Mouse (Mus musculus) G1E (cell line): ENCODE measurements around the gene Ube3b. TPM values are rescaled to one million over a fixed set of nuclear protein-coding genes. Genes with fewer than 3 reads are reported as not detected.

Experiments
- ATAC-seq: 2 replicates; pipeline ENCODE4 v1.8.0; 2016; ENCODE audit warnings: mild to moderate bottlenecking; ENCODE audit not compliant: insufficient number of reproducible peaks, poor library complexity, low FRiP score, severe bottlenecking; ENCODE audit errors: extremely low read depth
- DNase-seq: peaks from one replicate; pipeline ENCODE4 v3.0.0; 2012; ENCODE audit warnings: low spot score
- H3K27me3 ChIP-seq: 2 replicates; pipeline ENCODE4 v1.6.1; 2012; ENCODE audit warnings: mild to moderate bottlenecking, low read length, inconsistent platforms; ENCODE audit not compliant: insufficient read depth
- H3K36me3 ChIP-seq: replicated peaks from 2 replicates; pipeline ENCODE3; 2012; ENCODE audit warnings: mild to moderate bottlenecking, inconsistent platforms
- H3K4me1 ChIP-seq: 2 replicates; pipeline ENCODE4 v1.6.1; 2012; ENCODE audit warnings: low read depth, low read length, inconsistent platforms, mixed read lengths; ENCODE audit not compliant: insufficient read depth
- H3K4me3 ChIP-seq: 2 replicates; pipeline ENCODE4 v1.5.1; 2012; ENCODE audit warnings: low read depth, mild to moderate bottlenecking, inconsistent platforms, low read length, moderate library complexity, mixed read lengths
- H3K9me3 ChIP-seq: replicated peaks from 2 replicates; pipeline ENCODE4 v1.6.1; 2012; ENCODE audit warnings: inconsistent platforms
- CTCF ChIP-seq: IDR thresholded peaks from 2 replicates; pipeline ENCODE4 v1.5.1; 2012; ENCODE audit warnings: low read depth, low read length, inconsistent platforms, mixed read lengths
- GATA1 ChIP-seq: IDR thresholded peaks from 2 replicates; pipeline ENCODE4 v1.6.1; 2012; ENCODE audit warnings: borderline replicate concordance, low read length, inconsistent platforms, mixed read lengths
- GATA2 ChIP-seq: IDR thresholded peaks from 2 replicates; pipeline ENCODE4 v1.6.1; 2012; ENCODE audit warnings: low read depth, low read length, inconsistent platforms, borderline replicate concordance
- POLR2AphosphoS5 ChIP-seq: IDR thresholded peaks from 2 replicates; pipeline ENCODE4 v1.6.1; 2012; ENCODE audit warnings: low read depth, low read length, inconsistent platforms; ENCODE audit not compliant: insufficient replicate concordance
- TAL1 ChIP-seq: conservative IDR thresholded peaks from 2 replicates; pipeline ENCODE4 v1.6.1; 2012; ENCODE audit warnings: low read depth, low read length, inconsistent platforms, mixed read lengths
- polyA plus RNA-seq: library from polyadenylated mRNA; stranded (reverse); fragments of >175 nt; gene quantifications from 2 replicates; pipeline ENCODE4 v1.2.3, GENCODE M21; 2012
- total RNA-seq, 2 experiments: library from RNA; stranded (forward) in 1 of 2; stranded (reverse) in 1 of 2; fragments of 200-1000 nt in 1 of 2; fragments of >200 nt in 1 of 2; fragmentation: Nextera tagmentation in 1 of 2; gene quantifications; 2 replicates each; pipeline ENCODE4 v1.2.3; 2014 to 2017

Ube3b gene
- total and polyA plus RNA-seq, 3 experiments = 20.9 to 65.0 (median 51.3) TPM

DNA sequence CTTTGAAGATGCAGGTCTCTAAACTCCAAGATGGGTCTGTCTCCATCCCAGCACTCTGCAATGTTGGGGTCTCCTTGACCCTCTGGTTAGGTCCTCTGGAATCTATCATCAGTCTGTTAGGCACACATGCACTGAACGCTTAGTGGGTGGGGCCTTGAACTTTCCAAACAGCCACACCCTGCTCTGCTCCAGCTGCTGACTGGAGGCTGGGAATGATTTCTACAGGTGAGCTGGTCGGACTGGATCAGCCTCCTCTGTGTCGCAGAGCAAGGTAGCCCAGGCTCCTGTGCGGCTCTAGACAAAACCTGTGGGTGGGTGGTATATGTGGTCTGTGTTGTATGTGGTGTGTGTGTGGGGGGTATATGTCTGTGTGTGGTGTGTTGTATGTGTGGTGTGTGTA is 68.6 kb downstream of the Ube3b start:
- Histone ChIP-seq H3K36me3 (peaks cover 85% of the 10 kb centered on the region), H3K4me1 (peaks cover 13% of the 10 kb centered on the region), H3K27me3 (no peaks in the 10 kb centered on the region), H3K4me3 (no peak overlapping the region), H3K9me3 (no peaks in the 10 kb centered on the region)
- TF ChIP-seq POLR2AphosphoS5 = no peak
- no peak for TF ChIP-seq GATA2
- TF ChIP-seq CTCF = no peak
- DNase-seq = no peak
- no peak for ATAC-seq

DNA sequence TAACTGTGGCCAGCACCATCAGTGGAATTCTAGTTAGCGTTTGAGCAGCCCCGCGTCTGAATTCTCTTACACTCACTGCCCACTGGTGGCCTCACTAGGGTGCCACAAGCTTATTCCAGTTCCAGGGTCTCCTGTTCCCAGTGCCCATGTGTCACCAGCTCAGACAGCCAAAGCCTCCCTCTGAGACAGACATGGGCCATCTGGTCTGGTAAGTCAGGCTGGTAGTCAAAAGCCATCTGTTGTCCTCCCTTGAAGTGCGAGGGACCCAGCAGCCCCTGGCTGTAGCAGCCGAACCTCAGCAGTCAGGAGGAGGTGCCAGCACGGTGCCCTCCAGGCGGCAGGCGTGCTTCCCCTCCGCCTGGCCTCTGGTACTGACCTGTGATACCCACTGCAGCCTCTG is 75.9 kb downstream of the Ube3b start:
- DNase-seq (no peak), ATAC-seq (no peak)
- no peaks in the 10 kb centered on the region for H3K9me3 ChIP-seq
- H3K4me1 ChIP-seq = peaks cover 3% of the 10 kb centered on the region; the same call in 1 of the 2 replicates
- H3K36me3 ChIP-seq = peaks cover 64% of the 10 kb centered on the region
- H3K27me3 ChIP-seq = peaks cover 3% of the 10 kb centered on the region; the same call in 1 of the 2 replicates
- H3K4me3 ChIP-seq = no peak overlapping the region
- TF ChIP-seq CTCF (no peak), POLR2AphosphoS5 (no peak), GATA2 (no peak), TAL1 (no peak), GATA1 (no peak)

DNA sequence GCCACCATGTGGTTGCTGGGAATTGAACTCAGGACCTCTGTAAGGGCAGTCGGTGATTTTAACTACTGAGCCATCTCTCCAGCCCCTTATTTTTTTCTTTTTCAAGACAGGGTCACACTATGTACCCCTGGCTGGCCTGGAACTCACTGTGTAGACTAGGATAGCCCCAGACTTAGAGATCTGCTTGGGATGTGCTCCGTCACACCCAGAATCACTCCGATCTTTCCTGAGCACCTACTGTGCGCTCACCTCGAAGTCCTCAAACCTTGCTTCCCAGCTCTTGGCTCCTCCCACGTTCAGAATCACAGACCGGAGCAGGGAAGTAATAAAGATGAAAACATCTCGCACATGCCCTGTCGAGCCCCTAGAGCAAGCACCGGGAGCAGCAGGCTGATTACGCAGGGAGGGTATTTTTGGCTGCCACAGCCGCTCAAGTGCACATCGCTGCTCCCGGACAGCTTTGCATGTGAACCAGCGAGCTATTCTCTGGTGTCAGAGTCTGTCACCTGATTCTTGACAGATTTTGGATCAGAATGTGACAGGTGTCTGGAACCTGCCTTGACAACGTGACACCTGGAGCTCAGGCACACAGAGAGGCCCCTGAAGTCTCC is 76.7 kb downstream of the Ube3b start:
- no peak for TF ChIP-seq GATA2
- TF ChIP-seq POLR2AphosphoS5 = no peak
- no peak for TF ChIP-seq TAL1
- TF ChIP-seq GATA1 = no peak
- TF ChIP-seq CTCF = no peak
- ATAC-seq (no peak), DNase-seq (no peak)
- Histone ChIP-seq H3K4me3 (no peak overlapping the region), H3K4me1 (peaks cover 6% of the 10 kb centered on the region; the same call in 1 of the 2 replicates), H3K36me3 (peaks cover 56% of the 10 kb centered on the region), H3K27me3 (peaks cover 7% of the 10 kb centered on the region; the same call in 1 of the 2 replicates), H3K9me3 (no peaks in the 10 kb centered on the region)

DNA sequence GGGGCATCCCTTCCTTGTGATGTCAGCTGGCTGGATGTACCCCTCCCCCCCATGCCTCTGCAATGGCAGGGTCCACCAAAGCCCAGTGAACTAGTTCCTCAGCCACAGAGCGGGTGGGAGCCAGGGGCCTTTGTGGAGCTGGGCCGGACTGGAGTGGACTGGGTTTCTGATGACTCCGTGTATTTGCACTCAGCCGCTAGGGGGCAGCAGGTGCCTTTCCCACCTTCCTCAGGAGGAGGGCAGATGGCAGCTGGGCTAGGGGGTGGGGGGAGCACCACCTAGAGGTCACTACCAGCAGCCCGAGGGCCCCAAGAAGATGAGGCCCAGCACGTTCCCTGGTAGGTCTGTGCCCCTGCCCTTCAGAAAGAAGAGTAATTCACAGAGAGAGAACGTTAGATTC is 80.8 kb downstream of the Ube3b start:
- ATAC-seq (0 out of 2 replicates have a peak, but pooled peaks have one; percentile 28), DNase-seq (peak; percentile 72)
- TF ChIP-seq TAL1 = no peak
- TF ChIP-seq CTCF = peak; percentile 56
- Histone ChIP-seq H3K4me1 (peaks cover 16% of the 10 kb centered on the region), H3K36me3 (peaks cover 18% of the 10 kb centered on the region), H3K9me3 (no peaks in the 10 kb centered on the region), H3K4me3 (no peak overlapping the region), H3K27me3 (peaks cover 30% of the 10 kb centered on the region)

DNA sequence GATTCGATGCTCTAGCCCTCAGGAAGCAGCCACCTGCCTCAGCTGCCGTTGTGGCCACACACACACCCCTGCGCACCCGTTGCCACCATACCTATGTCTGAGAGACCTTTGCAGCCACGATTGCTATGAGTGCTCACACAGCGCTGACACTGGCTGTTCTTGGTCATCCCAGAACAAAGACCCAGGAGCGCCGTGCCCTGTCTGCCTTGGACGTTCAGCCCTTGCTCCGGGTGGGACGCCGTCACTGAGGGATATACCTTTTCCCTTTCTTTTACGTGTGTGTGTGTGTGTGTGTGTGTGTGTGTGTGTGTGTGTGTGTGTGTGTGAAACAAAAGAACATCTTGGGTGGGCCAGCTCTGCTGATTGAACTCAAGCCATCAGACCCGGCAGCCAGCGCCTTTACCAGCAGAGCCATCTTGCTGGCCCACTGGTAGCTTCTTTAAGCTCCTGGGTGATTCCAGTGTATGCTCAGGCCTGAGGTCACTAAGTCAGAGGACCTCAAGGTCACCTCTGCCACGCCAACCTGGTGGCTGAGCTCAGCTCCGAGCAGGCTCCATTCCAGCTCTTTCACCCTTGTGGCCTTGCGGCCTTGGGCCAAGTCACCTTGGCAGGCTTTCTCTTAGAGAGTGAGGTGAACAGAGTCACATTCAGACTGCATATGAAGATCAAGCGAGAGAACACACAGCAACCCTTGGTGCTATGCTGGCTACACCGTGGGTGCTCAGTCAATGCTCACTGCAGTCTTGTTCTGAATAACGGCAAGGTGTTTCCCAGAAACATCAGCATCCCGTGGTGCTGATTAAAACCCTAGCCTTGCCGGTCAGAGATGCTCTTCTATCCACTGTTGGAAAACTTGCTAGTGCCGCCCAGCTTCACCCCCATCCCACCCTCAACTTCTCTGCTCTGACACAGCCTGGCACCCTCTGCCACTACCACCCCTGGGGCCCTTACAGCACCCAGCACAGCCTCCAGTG is 81.9 kb downstream of the Ube3b start:
- ATAC-seq = no peak
- H3K27me3 ChIP-seq = peaks cover 32% of the 10 kb centered on the region
- H3K4me1 ChIP-seq = peaks cover 16% of the 10 kb centered on the region
- DNase-seq = no peak
- H3K9me3 ChIP-seq = no peaks in the 10 kb centered on the region
- peaks cover 11% of the 10 kb centered on the region for H3K36me3 ChIP-seq
- no peak overlapping the region for H3K4me3 ChIP-seq
- no peak for TF ChIP-seq GATA2
- TF ChIP-seq GATA1 = no peak
- TF ChIP-seq TAL1 = no peak
- TF ChIP-seq CTCF = no peak

DNA sequence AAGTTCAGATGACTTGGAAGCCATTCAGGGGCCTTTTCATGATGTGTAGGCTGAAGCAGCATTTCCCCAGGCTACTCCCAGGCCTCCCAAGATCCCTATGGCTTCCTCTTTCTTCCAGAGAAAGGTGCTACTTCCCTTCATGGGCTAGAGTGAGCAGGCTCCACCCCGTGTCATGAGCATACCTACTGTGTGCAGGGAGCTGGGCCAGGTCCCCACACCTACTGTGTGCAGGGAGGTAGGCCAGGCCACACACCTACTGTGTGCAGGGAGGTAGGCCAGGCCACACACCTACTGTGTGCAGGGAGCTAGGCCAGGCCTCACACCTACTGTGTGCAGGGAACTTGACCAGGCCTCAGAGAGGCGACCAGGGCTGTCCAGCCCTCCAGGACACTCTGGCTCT is 84.2 kb downstream of the Ube3b start:
- TF ChIP-seq CTCF = no peak
- no peak for TF ChIP-seq TAL1
- no peak for TF ChIP-seq POLR2AphosphoS5
- no peak for TF ChIP-seq GATA1
- TF ChIP-seq GATA2 = no peak
- peaks cover 6% of the 10 kb centered on the region for H3K36me3 ChIP-seq
- H3K4me1 ChIP-seq = peaks cover 16% of the 10 kb centered on the region
- no peaks in the 10 kb centered on the region for H3K9me3 ChIP-seq
- DNase-seq (no peak), ATAC-seq (no peak)
- no peak overlapping the region for H3K4me3 ChIP-seq
- H3K27me3 ChIP-seq = peaks cover 44% of the 10 kb centered on the region
